Mouse (Mus musculus) leukemia stem cell, adult 10-12 weeks (primary cell): ENCODE data around the gene Pfkfb2. TPM values are rescaled to one million over a fixed set of nuclear protein-coding genes. Genes with fewer than 3 reads are reported as not detected.

Experiments used
- polyA plus RNA-seq: library from polyadenylated mRNA; stranded (reverse); fragments of >175 nt; gene quantifications from 2 replicates; pipeline ENCODE4 v1.2.3, GENCODE M21; 2012; ENCODE audit warnings: low replicate concordance

The Pfkfb2 gene
- polyA plus RNA-seq: 0.35 and 6.2 TPM in 2 replicates

GRCm38 (mm10) chr1:130729153-130729552 lies at the start of gene Pfkfb2:
Pfkfb2 (minus strand) TSS chr1:130729253.

DNA sequence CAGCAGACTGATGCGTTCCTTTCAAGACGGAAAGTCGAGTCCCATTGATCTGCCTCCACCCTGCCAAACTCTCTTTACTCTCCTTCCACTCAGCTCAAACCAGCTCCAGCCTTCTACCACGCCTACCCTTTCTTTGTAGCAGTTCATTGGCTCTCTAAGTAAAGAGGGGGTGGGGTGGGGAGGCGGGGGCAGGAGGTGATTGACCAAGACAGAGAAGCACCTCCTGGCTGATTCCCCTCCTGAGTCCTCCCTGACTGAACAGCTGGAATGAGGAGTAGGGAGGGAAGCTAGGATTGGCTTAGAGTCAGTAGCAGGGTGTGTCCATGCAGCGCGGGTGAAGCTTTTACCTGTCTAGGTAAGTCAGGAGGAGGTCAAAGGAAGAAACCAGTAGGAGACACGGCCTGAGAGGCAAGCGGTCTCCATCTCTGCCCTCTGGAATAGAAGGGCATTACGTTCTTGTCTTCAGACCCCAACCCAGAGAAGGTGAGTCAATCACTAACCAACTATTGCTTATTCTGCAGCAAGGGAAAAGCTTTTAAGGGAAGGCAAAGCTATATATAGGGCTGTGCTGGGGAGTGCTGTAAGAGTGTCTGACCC lies 2.8 kb upstream of the Pfkfb2 start, which contains the start of gene AA986860:
Gene AA986860, plus strand, starts transcription at position 236 of the 597 bp plus-strand sequence.

GRCm38 (mm10) chr1:130717291-130717871 lies 11.7 kb downstream of the Pfkfb2 start, which contains the start of gene Yod1:
Yod1 (plus strand) TSS chr1:130717327.

GRCm38 (mm10) chr1:130715561-130716217 lies 13.4 kb downstream of the Pfkfb2 start, which contains the start of gene Gm29427:
Gm29427 (minus strand) TSS chr1:130715799.

DNA sequence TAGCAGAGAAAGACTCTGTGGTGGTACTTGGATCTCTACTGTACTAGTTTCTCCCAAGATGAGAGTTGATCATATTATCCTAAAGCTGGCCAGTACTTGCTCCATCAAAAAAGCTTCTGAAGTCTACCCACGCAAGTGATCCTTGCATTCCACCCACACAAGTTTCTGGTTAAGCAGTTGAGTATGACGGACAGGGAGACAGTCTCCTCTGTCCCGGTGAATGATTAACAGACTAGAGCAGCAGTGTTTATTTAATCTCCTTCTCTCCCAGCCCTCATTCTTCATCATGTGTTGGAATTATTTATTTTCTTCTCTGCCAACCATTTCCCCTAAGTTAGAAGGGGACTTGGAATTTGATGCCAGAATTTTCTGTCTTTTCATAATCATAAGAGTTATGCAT lies 67.6 kb downstream of the Pfkfb2 start, which contains the start of gene C4bp:
Gene C4bp, minus strand, starts transcription at position 179 of the 400 bp plus-strand sequence.

Other genes with a start within 250 kb of the Pfkfb2 start
- not detected in 2 replicates for gene Zp3r, start 99.6 kb downstream of the Pfkfb2 start, polyA plus RNA-seq
- 0.12 TPM in 1 of 2 replicates, not detected in the other for gene C4bp, start 67.6 kb downstream of the Pfkfb2 start, polyA plus RNA-seq
- gene Gm29427, start 13.5 kb downstream of the Pfkfb2 start, polyA plus RNA-seq: not detected in 2 replicates
- 1.2 and 4.8 TPM in 2 replicates for gene Yod1, start 11.9 kb downstream of the Pfkfb2 start, polyA plus RNA-seq
- 11.0 and 12.3 TPM in 2 replicates for gene AA986860, start 2.7 kb upstream of the Pfkfb2 start, polyA plus RNA-seq
- not detected in 2 replicates for gene Fcamr, start 71.6 kb upstream of the Pfkfb2 start, polyA plus RNA-seq
- gene Pigr, start 97.4 kb upstream of the Pfkfb2 start, polyA plus RNA-seq: not detected in 2 replicates
- gene Fcmr, start 136.4 kb upstream of the Pfkfb2 start, polyA plus RNA-seq: 557 and 1,286 TPM in 2 replicates
- gene Il24, start 158.2 kb upstream of the Pfkfb2 start, polyA plus RNA-seq: not detected in 2 replicates
- gene Il20, start 182.2 kb upstream of the Pfkfb2 start, polyA plus RNA-seq: not detected in 2 replicates
- not detected in 2 replicates for gene Il19, start 210.9 kb upstream of the Pfkfb2 start, polyA plus RNA-seq